Mouse (Mus musculus) heart, embryonic 13.5 days (tissue): Measurements from ENCODE around the gene Car10. TPM values are rescaled to one million over a fixed set of nuclear protein-coding genes. Genes with fewer than 3 reads are reported as not detected.

Source experiments
- ATAC-seq: fragments of 200-750 bp; cut with Nextera tagmentation; 2 replicates; pipeline ENCODE4 v1.8.0; 2017; ENCODE audit warnings: moderate TSS enrichment; ENCODE audit not compliant: insufficient number of reproducible peaks, low FRiP score, low TSS enrichment; ENCODE audit errors: extremely low read depth
- H3K27ac ChIP-seq: fragments of 300-500 bp; sonication (generic); replicated peaks from 2 replicates; pipeline ENCODE4 v1.5.1; 2015; ENCODE audit warnings: moderate library complexity, mild to moderate bottlenecking, inconsistent platforms
- H3K27me3 ChIP-seq: fragments of 300-500 bp; sonication (generic); replicated peaks from 2 replicates; pipeline ENCODE4 v1.6.1; 2015; ENCODE audit warnings: mild to moderate bottlenecking, inconsistent platforms
- H3K36me3 ChIP-seq: fragments of 300-500 bp; sonication (generic); 2 replicates; pipeline ENCODE4 v1.6.1; 2015; ENCODE audit warnings: mild to moderate bottlenecking, inconsistent platforms
- H3K4me1 ChIP-seq: fragments of 300-500 bp; sonication (generic); 2 replicates; pipeline ENCODE4 v1.6.1; 2015; ENCODE audit warnings: inconsistent platforms
- H3K4me2 ChIP-seq: fragments of 300-500 bp; sonication (generic); 2 replicates; pipeline ENCODE4 v1.6.1; 2015; ENCODE audit warnings: inconsistent platforms, mild to moderate bottlenecking, moderate library complexity
- H3K4me3 ChIP-seq: fragments of 300-500 bp; sonication (generic); 2 replicates; pipeline ENCODE4 v1.5.1; 2015; ENCODE audit warnings: moderate library complexity, mild to moderate bottlenecking, inconsistent platforms
- H3K9ac ChIP-seq: fragments of 300-500 bp; sonication (generic); 2 replicates; pipeline ENCODE4 v1.6.1; 2015; ENCODE audit warnings: inconsistent platforms, mild to moderate bottlenecking, moderate library complexity
- H3K9me3 ChIP-seq: fragments of 300-500 bp; sonication (generic); 2 replicates; pipeline ENCODE4 v1.6.1; 2016; ENCODE audit warnings: inconsistent platforms
- WGBS: fragments of 180-500 bp; shearing (Covaris S2); methylation state at CpG from one replicate; pipeline ENCODE4 v1.1.7; 2015; ENCODE audit warnings: mixed read lengths; 5-methylcytosine and 5-hydroxymethylcytosine counted together
- polyA plus RNA-seq: library from polyadenylated mRNA; unstranded; fragments of >200 nt; fragmentation: Nextera tagmentation; extraction: Ambion mirVana; gene quantifications from 2 replicates; pipeline ENCODE4 v1.2.1, GENCODE M21; 2015

Car10 gene
- polyA plus RNA-seq, 1 experiment from 2014 or later, result 0.15 TPM

- Histone ChIP-seq H3K36me3 (no peaks in the 10 kb centered on the region), H3K4me1 (no peaks in the 10 kb centered on the region), H3K27ac (no peak overlapping the region), H3K4me3 (no peak overlapping the region), H3K9me3 (no peaks in the 10 kb centered on the region), H3K4me2 (no peak overlapping the region), H3K27me3 (peaks cover 5% of the 10 kb centered on the region; the same call in 1 of the 2 replicates), H3K9ac (no peak overlapping the region)
- no peak for ATAC-seq
- WGBS, result 50% methylated on average over 5 of the region's 5 CpGs
These were observed 451.1 kb downstream of the Car10 start for GRCm38 (mm10) chr11:93548904-93549303.

GRCm38 (mm10) chr11:93550908-93551307, 453.1 kb downstream of the Car10 start:
- H3K4me3 ChIP-seq, result no peak overlapping the region
- H3K27ac ChIP-seq, result no peak overlapping the region
- H3K4me1 ChIP-seq, result no peaks in the 10 kb centered on the region
- H3K4me2 ChIP-seq, result no peak overlapping the region
- WGBS, result 3% methylated on average over 3 of the region's 3 CpGs
- ATAC-seq, result no peak
- no peak overlapping the region for H3K9ac ChIP-seq
- H3K9me3 ChIP-seq, result no peaks in the 10 kb centered on the region
- peaks cover 5% of the 10 kb centered on the region; the same call in 1 of the 2 replicates for H3K27me3 ChIP-seq
- no peaks in the 10 kb centered on the region for H3K36me3 ChIP-seq

GRCm38 (mm10) chr11:93559118-93559517, 461.3 kb downstream of the Car10 start:
- H3K9me3 ChIP-seq, result no peaks in the 10 kb centered on the region
- no peaks in the 10 kb centered on the region for H3K36me3 ChIP-seq
- WGBS, result 68% methylated on average over 3 of the region's 3 CpGs
- H3K4me1 ChIP-seq, result peaks cover 13% of the 10 kb centered on the region
- H3K9ac ChIP-seq, result no peak overlapping the region
- no peak overlapping the region for H3K4me3 ChIP-seq
- H3K27me3 ChIP-seq, result 0 out of 2 replicates have a peak, but pooled peaks cover 3% of the 10 kb centered on the region
- no peak for ATAC-seq
- no peak overlapping the region for H3K27ac ChIP-seq
- H3K4me2 ChIP-seq, result no peak overlapping the region

DNA sequence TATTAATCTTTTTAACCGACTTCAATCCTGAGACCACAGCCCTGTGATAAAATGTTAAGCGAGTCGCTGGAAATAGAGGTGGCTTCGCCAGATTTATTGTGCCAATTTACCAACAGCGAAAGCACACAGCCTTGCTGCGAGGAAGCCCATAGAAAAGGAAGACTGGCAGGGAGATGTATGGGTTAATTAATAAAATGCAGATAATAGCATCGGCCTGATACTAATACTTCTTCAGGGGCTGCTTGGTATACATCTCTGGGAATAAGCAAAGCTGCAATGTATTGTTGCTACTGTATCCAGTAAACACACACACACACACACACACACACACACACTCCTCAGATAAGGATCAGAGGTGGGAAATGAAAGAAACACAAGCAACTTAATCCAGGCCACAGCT, 462.7 kb downstream of the Car10 start:
- no peak overlapping the region for H3K27ac ChIP-seq
- H3K27me3 ChIP-seq, result 0 out of 2 replicates have a peak, but pooled peaks cover 3% of the 10 kb centered on the region
- H3K4me2 ChIP-seq, result peak overlapping the region; percentile 2; the same call in 1 of the 2 replicates
- H3K9ac ChIP-seq, result no peak overlapping the region
- ATAC-seq, result no peak
- H3K4me3 ChIP-seq, result no peak overlapping the region
- WGBS, result 76% methylated on average over 7 of the region's 7 CpGs
- H3K9me3 ChIP-seq, result no peaks in the 10 kb centered on the region
- no peaks in the 10 kb centered on the region for H3K36me3 ChIP-seq
- H3K4me1 ChIP-seq, result peaks cover 15% of the 10 kb centered on the region

- Histone ChIP-seq H3K4me3 (no peak overlapping the region), H3K9ac (no peak overlapping the region), H3K36me3 (no peaks in the 10 kb centered on the region), H3K4me1 (peaks cover 20% of the 10 kb centered on the region), H3K4me2 (no peak overlapping the region), H3K27ac (no peak overlapping the region), H3K27me3 (0 out of 2 replicates have a peak, but pooled peaks cover 3% of the 10 kb centered on the region), H3K9me3 (no peaks in the 10 kb centered on the region)
- no peak for ATAC-seq
These were observed 464.6 kb downstream of the Car10 start for GRCm38 (mm10) chr11:93562330-93562865.

DNA sequence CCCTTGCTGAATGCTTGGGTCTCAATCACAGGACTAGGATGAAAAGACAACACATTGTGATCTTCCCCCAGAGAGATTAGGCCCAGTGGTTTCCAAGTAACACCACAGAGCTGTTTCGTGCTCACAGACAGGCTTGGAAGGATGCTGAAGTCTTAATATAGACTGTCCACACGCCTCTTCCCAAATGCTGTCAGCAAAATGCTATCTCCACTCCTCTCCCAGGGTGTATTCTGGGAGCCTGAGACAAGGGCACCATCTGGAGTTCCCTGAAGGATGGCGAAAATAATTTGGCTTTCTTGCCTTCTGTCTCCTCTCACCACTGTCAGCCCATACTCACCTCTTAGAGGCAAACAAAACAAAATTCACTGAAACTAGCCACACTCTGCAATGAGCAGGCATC, 467.9 kb downstream of the Car10 start:
- Histone ChIP-seq H3K4me1 (peaks cover 15% of the 10 kb centered on the region), H3K9me3 (no peaks in the 10 kb centered on the region), H3K4me2 (no peak overlapping the region), H3K4me3 (no peak overlapping the region), H3K9ac (no peak overlapping the region), H3K27ac (no peak overlapping the region), H3K36me3 (no peaks in the 10 kb centered on the region), H3K27me3 (no peaks in the 10 kb centered on the region)
- ATAC-seq, result no peak
- WGBS, result 38% methylated on average over 3 of the region's 3 CpGs

DNA sequence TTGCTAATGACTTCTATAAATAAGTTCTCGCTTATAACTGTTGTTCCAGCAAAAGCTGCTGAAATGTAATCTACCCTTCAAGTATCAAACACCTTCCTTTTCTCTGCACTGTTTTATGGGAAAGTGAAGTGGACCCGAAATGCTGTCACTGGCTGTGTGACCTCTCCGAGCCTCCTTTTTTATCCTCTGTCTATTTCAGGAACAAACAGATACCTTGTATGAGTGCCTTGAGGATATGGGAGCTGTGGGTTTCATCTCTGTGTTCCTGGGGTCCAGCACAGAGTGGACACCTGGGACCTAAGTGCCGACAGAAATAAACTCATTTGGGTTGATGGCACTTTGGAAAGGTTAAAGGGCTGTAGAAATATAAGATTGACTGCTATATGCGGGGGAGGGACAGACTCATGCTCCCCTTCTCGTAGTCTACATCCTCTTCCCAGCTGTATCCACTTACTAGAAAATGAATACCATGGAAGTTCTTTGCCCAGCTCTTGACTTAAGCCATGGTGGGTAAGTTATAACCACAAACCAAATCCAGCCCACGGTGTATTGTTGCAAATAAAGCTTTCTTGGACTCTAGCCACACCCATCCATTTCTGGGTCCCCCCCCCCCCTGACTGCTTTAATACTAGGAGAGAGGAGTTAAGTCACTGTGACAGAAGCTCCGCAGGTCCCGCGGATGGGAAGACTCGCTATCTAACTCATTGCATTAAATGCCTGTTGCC, 474.3 kb downstream of the Car10 start:
- H3K27ac ChIP-seq, result peak overlapping the region; percentile 54; the same call in 1 of the 2 replicates
- no peaks in the 10 kb centered on the region for H3K36me3 ChIP-seq
- WGBS, result 48% methylated on average over 11 of the region's 11 CpGs
- no peak overlapping the region for H3K4me3 ChIP-seq
- H3K9me3 ChIP-seq, result no peaks in the 10 kb centered on the region
- no peak overlapping the region for H3K9ac ChIP-seq
- H3K4me1 ChIP-seq, result peaks cover 24% of the 10 kb centered on the region
- H3K4me2 ChIP-seq, result peak overlapping the region; percentile 27
- no peaks in the 10 kb centered on the region for H3K27me3 ChIP-seq
- peak; percentile 67; the same call in 1 of the 2 replicates for ATAC-seq

- no peaks in the 10 kb centered on the region for H3K36me3 ChIP-seq
- no peak for ATAC-seq
- 77% methylated on average over 2 of the region's 2 CpGs for WGBS
- H3K9me3 ChIP-seq, result no peaks in the 10 kb centered on the region
- no peaks in the 10 kb centered on the region for H3K27me3 ChIP-seq
- no peak overlapping the region for H3K27ac ChIP-seq
- no peak overlapping the region for H3K4me2 ChIP-seq
- H3K4me3 ChIP-seq, result no peak overlapping the region
- no peak overlapping the region for H3K9ac ChIP-seq
- H3K4me1 ChIP-seq, result peaks cover 6% of the 10 kb centered on the region
These were observed 479.6 kb downstream of the Car10 start for GRCm38 (mm10) chr11:93577441-93577840.

DNA sequence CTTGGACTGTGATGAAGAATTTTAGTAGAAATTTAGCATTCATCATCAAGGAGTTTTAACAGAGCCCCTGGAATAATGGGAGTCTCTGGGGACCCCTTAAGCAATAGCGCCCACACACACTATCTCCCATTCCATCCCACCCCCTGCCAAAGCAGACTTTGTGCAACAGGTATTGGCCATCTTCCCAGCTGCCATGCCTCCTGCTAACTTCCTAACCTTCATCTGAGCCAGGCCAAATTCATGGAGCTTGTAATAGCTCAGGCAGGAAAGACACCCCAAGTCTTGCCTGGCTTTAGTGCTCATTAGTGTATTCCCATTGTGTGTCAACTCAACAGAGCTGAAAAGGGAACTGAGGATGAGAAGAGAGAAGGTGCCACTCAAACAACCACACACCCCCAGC, 481.8 kb downstream of the Car10 start:
- Histone ChIP-seq H3K9ac (no peak overlapping the region), H3K4me1 (no peaks in the 10 kb centered on the region), H3K27me3 (no peaks in the 10 kb centered on the region), H3K4me3 (no peak overlapping the region), H3K4me2 (no peak overlapping the region), H3K9me3 (no peaks in the 10 kb centered on the region), H3K27ac (no peak overlapping the region), H3K36me3 (no peaks in the 10 kb centered on the region)
- WGBS, result 96% methylated on average over 1 of the region's 1 CpGs
- no peak for ATAC-seq

GRCm38 (mm10) chr11:93581326-93581725, 483.5 kb downstream of the Car10 start:
- Histone ChIP-seq H3K4me2 (no peak overlapping the region), H3K27me3 (no peaks in the 10 kb centered on the region), H3K9ac (no peak overlapping the region), H3K9me3 (no peaks in the 10 kb centered on the region), H3K4me1 (no peaks in the 10 kb centered on the region), H3K4me3 (no peak overlapping the region), H3K36me3 (no peaks in the 10 kb centered on the region), H3K27ac (no peak overlapping the region)
- WGBS, result 41% methylated on average over 4 of the region's 4 CpGs
- ATAC-seq, result no peak

DNA sequence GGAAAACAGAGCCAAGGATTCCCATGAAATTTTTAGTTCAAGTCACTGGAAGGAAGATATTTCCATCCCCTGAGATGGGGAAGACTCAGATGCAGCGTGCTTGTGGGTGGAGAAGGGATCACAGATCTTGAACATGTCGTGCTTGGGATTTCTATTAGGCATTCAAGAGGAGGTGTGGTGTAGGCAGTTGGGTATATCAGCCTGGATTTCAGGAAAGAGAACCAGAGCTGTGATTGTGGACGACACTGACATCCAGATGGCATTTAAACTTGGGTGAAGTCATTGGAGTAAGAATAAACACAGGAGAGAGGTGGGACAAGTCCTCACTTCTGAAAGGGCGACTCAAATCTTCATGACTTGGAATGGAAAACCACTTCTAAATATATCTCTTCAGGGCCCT, 490.0 kb downstream of the Car10 start:
- Histone ChIP-seq H3K4me3 (no peak overlapping the region), H3K4me2 (no peak overlapping the region), H3K4me1 (no peaks in the 10 kb centered on the region), H3K27me3 (no peaks in the 10 kb centered on the region), H3K27ac (no peak overlapping the region), H3K36me3 (no peaks in the 10 kb centered on the region), H3K9ac (no peak overlapping the region), H3K9me3 (0 out of 2 replicates have a peak, but pooled peaks cover 4% of the 10 kb centered on the region)
- 55% methylated on average over 4 of the region's 4 CpGs for WGBS
- no peak for ATAC-seq

GRCm38 (mm10) chr11:93590652-93591051, 492.8 kb downstream of the Car10 start:
- Histone ChIP-seq H3K27ac (no peak overlapping the region), H3K4me1 (0 out of 2 replicates have a peak, but pooled peaks cover 4% of the 10 kb centered on the region), H3K36me3 (no peaks in the 10 kb centered on the region), H3K9me3 (0 out of 2 replicates have a peak, but pooled peaks cover 4% of the 10 kb centered on the region), H3K27me3 (no peaks in the 10 kb centered on the region), H3K4me3 (no peak overlapping the region), H3K9ac (no peak overlapping the region), H3K4me2 (no peak overlapping the region)
- WGBS, result 69% methylated on average over 3 of the region's 3 CpGs
- no peak for ATAC-seq
